Mouse (Mus musculus) heart, adult 2 months (tissue): Measurements from ENCODE around the gene Sap30.

ENCODE experiments used
- CTCF ChIP-seq: fragments of 200-600 bp; IDR thresholded peaks from 2 replicates; pipeline ENCODE4 v1.8.1; 2022; ENCODE audit warnings: antibody characterized with exemption, mild to moderate bottlenecking, moderate library complexity
- POLR2A ChIP-seq: fragments of 200-500 bp; IDR thresholded peaks from 2 replicates; pipeline ENCODE4 v1.6.1; 2011; ENCODE audit warnings: mild to moderate bottlenecking, low read depth, low read length, control low read depth; ENCODE audit not compliant: insufficient read depth

DNA sequence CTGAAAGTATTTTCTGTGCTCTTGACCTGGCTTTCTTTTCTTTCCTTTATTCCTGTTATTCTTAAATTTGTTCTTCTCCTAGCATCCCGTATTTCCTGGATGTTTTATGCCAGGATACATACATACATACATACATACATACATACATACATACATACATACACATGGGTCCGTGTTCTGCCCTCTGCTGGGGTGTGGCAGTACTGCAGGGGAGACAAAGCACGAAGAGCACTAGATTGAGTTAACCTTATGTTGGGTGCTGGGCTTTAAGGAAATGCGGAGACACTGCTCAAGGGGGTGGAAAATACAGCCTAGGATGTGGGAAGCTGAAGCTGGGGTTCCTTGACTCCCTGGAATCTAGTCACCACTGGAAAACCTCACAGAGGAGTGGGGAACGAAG is 16.0 kb upstream of the Sap30 start:
- peak; percentile 77 for TF ChIP-seq CTCF
- TF ChIP-seq POLR2A, result no peak
